Mouse (Mus musculus) small intestine, adult 2 months (tissue): ENCODE data around the gene Grb2.

ENCODE experiments used
- CTCF ChIP-seq: fragments of 200-500 bp; IDR thresholded peaks from 2 replicates; pipeline ENCODE4 v1.5.1; 2012; ENCODE audit warnings: low read depth, mild to moderate bottlenecking, control low read depth, inconsistent platforms, low read length, moderate library complexity, mixed read lengths; ENCODE audit not compliant: insufficient replicate concordance, insufficient read length; ENCODE audit errors: extremely low read depth
- POLR2A ChIP-seq: fragments of 200-500 bp; IDR thresholded peaks from 2 replicates; pipeline ENCODE4 v1.6.1; 2012; ENCODE audit warnings: low read depth, mild to moderate bottlenecking, control low read depth, inconsistent platforms, low read length, moderate library complexity

GRCm38 (mm10) chr11:115696471-115696870, 11.9 kb downstream of the Grb2 start:
- TF ChIP-seq CTCF: no peak
- no peak for TF ChIP-seq POLR2A
